Mouse (Mus musculus) hindbrain, embryonic 16.5 days (tissue): ENCODE measurements at regions not wholly inside any gene's neighbourhood (a gene's known extent, or its start where the extent isn't known, plus 50 kb on each side); places are given as distances from the start of the nearest gene placed in this dataset.

Experiments
- ATAC-seq: fragments of 200-750 bp; cut with Nextera tagmentation; 2 replicates; pipeline ENCODE4 v1.8.0; 2017; ENCODE audit warnings: moderate TSS enrichment, moderate library complexity
- H3K27ac ChIP-seq: fragments of 300-500 bp; sonication (generic); 2 replicates; pipeline ENCODE4 v1.5.1; 2014; ENCODE audit warnings: low read depth, mild to moderate bottlenecking, control low read depth, low read length, moderate library complexity
- H3K27me3 ChIP-seq: fragments of 300-500 bp; sonication (generic); replicated peaks from 2 replicates; pipeline ENCODE4 v1.6.1; 2014; ENCODE audit warnings: low read length; ENCODE audit not compliant: control insufficient read depth, insufficient read depth
- H3K36me3 ChIP-seq: fragments of 300-500 bp; sonication (generic); 2 replicates; pipeline ENCODE4 v1.6.1; 2014; ENCODE audit warnings: mild to moderate bottlenecking, low read length, moderate library complexity, mixed read lengths; ENCODE audit not compliant: control insufficient read depth, insufficient read depth
- H3K4me1 ChIP-seq: fragments of 300-500 bp; sonication (generic); 2 replicates; pipeline ENCODE4 v1.6.1; 2014; ENCODE audit warnings: low read depth, low read length; ENCODE audit not compliant: control insufficient read depth, insufficient read depth
- H3K4me2 ChIP-seq: fragments of 300-500 bp; sonication (generic); 2 replicates; pipeline ENCODE4 v1.6.1; 2014; ENCODE audit warnings: mild to moderate bottlenecking, low read length, control low read depth, moderate library complexity
- H3K4me3 ChIP-seq: fragments of 300-500 bp; sonication (generic); 2 replicates; pipeline ENCODE4 v1.5.1; 2014; ENCODE audit warnings: mild to moderate bottlenecking, low read length, control low read depth, moderate library complexity
- H3K9ac ChIP-seq: fragments of 300-500 bp; sonication (generic); 2 replicates; pipeline ENCODE4 v1.6.1; 2014; ENCODE audit warnings: low read depth, mild to moderate bottlenecking, control low read depth, low read length, moderate library complexity
- H3K9me3 ChIP-seq: fragments of 300-500 bp; sonication (generic); 2 replicates; pipeline ENCODE4 v1.6.1; 2014; ENCODE audit warnings: mild to moderate bottlenecking, low read length, moderate library complexity; ENCODE audit not compliant: control insufficient read depth
- WGBS: fragments of 180-500 bp; shearing (Covaris S2); extraction: QIAGEN DNeasy Blood & Tissue Kit; methylation state at CpG from one replicate; pipeline ENCODE4 v1.1.7; 2014; 5-methylcytosine and 5-hydroxymethylcytosine counted together

DNA sequence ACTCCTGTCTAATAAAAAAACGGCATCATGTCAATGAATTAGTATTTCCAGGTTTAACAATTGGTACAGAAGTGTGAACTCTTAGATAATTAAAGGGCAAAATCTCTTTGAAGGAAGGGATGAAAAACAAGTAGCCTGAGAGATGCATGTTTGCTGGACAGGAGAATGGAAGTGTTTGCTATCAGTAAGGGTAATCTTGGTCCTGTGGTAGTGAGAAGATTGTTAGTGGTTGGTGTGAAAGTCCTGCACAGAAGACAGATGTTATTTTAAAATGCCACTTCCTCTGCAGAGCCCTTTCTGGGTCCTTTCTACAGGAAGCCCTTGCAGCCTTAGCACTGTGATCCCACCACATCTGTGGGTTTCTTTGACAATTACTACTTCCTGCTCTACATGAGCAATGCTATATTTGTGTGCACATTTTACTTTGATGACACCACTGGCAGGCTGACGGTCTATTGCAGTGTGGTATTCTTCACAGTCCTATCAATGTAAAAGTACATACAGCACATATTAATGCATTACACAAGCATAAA lies 108.8 kb downstream of the Gm10295 start:
- no peaks in the 10 kb centered on the region for H3K9me3 ChIP-seq
- H3K36me3 ChIP-seq = no peaks in the 10 kb centered on the region
- 79% methylated on average over 2 of the region's 2 CpGs for WGBS
- H3K27ac ChIP-seq = no peak overlapping the region
- no peak overlapping the region for H3K4me2 ChIP-seq
- H3K27me3 ChIP-seq = no peaks in the 10 kb centered on the region
- no peaks in the 10 kb centered on the region for H3K4me1 ChIP-seq
- no peak overlapping the region for H3K4me3 ChIP-seq
- H3K9ac ChIP-seq = no peak overlapping the region
- ATAC-seq = no peak

DNA sequence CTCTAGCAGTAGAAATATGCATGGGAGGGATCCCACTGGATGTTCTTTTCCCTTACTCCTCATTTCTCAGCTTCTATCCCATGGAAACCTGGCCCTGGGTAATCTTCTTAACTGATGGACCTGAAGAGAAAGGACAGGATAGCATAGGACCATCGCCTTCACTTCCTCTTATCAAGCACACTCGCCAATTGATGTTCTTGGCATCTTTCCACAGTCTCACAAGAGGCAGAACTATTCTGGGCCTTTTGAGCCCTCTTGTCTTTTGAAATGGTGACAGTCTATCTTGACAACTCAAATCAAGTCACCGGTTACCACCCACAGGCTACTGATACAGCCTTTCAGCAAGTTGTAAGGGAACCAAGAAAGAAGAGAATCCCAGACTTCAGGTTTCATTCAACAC lies 112.1 kb downstream of the Gm10295 start:
- no peak overlapping the region for H3K27ac ChIP-seq
- no peak overlapping the region for H3K4me2 ChIP-seq
- no peaks in the 10 kb centered on the region for H3K36me3 ChIP-seq
- 66% methylated on average over 3 of the region's 3 CpGs for WGBS
- no peaks in the 10 kb centered on the region for H3K4me1 ChIP-seq
- H3K27me3 ChIP-seq = no peaks in the 10 kb centered on the region
- H3K4me3 ChIP-seq = no peak overlapping the region
- no peak for ATAC-seq
- H3K9ac ChIP-seq = no peak overlapping the region
- H3K9me3 ChIP-seq = no peaks in the 10 kb centered on the region

DNA sequence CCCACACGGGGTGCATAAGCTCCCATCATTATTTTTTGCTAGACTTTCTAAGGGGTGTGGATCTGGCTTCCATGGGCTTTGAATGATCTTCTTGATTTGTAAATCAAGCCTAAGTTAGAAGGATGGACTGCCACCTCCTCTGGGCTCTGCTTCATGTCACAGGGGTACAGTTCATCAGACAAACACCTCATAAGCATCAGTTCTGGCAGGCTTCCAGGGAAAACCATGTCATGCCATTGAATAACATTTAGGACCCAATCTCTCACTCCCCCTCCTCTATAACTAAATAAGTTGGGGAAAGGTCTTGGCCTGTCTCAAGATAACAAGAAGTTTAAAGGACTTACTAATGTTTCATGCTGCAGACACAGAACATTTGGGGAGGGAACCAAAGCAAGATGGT lies 115.0 kb downstream of the Gm10295 start:
- no peak for ATAC-seq
- no peaks in the 10 kb centered on the region for H3K36me3 ChIP-seq
- WGBS = 81% methylated on average over 1 of the region's 1 CpGs

DNA sequence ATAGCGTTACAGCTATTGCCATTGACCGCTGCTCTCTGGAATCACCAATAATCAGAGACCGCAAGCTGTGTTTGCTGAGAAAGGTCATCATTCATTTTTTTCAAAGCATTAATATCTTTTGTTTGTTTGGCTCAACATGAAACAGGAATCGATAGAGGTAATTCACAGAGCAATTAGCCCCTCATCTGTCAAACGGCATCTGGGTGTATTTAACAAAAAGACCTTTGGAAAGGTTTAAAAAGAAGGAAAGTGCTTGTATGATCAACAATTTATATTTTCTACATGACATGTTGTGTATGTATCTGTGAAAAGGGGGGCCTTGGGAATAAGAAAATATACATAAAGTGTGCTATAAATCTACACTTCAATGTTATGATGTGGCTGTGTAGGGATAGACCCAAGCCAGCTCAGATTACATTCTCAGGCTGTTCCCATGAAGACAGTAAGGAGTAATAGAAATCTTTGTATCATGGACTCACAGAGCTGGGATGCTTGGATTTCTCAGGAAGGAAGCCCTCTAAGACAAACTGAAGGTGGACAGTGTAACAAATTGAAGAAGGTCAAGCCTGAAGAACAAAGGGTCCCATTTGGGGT lies 117.0 kb downstream of the Gm10295 start:
- WGBS = 56% methylated on average over 5 of the region's 5 CpGs
- no peak overlapping the region for H3K27ac ChIP-seq
- H3K9me3 ChIP-seq = no peaks in the 10 kb centered on the region
- no peak overlapping the region for H3K9ac ChIP-seq
- H3K27me3 ChIP-seq = no peaks in the 10 kb centered on the region
- no peak overlapping the region for H3K4me2 ChIP-seq
- H3K4me3 ChIP-seq = no peak overlapping the region
- H3K4me1 ChIP-seq = no peaks in the 10 kb centered on the region
- no peak for ATAC-seq
- H3K36me3 ChIP-seq = no peaks in the 10 kb centered on the region

More for the DNA sequence above, 115.0 kb downstream of the Gm10295 start:
- no peak overlapping the region for H3K4me3 ChIP-seq
- H3K4me1 ChIP-seq = no peaks in the 10 kb centered on the region
- H3K27me3 ChIP-seq = no peaks in the 10 kb centered on the region
- no peak overlapping the region for H3K9ac ChIP-seq
- H3K4me2 ChIP-seq = no peak overlapping the region
- no peak overlapping the region for H3K27ac ChIP-seq
- no peaks in the 10 kb centered on the region for H3K9me3 ChIP-seq

DNA sequence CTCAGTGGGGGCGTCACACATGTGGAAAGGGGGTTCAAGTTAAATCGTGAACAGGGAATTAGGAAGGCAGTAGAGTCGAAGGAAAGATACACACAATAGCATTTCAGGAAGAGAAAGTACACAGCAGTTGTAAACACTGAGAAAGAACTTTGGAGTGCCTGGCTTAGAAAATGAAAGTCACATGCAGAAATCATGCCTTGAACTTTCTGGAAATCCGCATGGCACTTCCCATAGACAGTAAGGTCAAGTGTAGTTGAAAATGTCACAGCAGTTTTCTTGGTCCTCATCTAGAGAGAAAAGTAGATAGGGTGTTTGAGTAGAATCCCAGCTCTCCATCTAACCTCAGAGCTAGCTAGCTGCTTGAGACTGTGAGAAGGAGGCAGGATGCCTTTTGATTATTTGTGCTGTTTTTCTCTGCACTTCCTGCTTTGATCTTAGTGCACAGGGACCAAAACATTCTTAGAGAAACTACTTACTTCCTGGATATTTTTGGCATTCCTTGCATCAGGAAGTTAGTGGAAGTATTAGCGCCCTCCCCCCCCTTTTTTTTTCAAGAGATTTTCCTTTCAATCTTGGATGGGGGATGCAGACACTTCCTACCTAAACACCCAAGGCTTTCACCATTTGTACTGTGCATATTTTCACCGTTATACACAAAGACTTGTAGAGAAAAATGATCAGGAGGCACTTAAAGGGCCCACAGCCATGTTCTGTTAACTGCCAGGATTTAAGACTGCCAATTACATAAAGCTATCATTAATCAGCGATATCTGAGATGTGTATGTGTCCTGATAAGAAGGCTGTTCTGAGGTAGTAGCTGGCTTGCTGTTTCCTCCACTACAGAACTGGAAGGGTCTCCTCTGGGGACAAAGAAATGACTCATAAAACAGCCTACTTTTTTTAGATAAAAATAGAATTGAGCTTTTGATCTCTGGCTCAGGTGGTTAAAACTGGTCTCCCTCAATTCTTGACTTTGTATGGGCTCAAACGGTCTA lies 118.2 kb downstream of the Gm10295 start:
- H3K4me2 ChIP-seq = no peak overlapping the region
- 81% methylated on average over 8 of the region's 8 CpGs for WGBS
- ATAC-seq = no peak

DNA sequence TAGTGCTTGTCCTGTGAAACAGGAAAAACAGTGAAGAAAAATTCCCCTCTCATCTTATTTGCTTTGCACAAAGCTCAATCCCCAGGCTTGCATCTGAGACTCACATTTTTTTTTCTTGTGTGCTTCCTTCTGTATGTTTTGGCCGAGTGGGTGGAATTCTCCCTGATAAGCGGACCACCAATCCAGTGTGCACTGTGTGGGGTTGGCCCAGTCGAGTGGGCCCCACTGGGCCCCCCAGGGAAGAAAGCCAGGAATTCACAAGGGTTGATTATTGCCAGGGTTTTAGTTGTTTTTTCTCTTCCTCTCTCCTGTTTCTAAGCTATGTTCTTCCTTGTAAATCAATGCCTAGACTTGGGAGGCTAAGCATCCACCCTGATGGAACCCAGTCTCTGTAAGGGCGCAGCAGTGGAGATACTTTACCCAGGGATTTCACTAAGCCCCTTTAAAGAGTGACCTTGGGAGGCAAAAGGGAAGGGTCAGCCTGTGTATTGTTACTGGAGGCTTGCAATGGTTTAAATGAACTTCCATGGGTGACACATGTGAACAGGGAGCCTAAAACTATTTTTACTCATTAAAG lies 120.3 kb downstream of the Gm10295 start:
- Histone ChIP-seq H3K27ac (no peak overlapping the region), H3K9ac (no peak overlapping the region), H3K27me3 (no peaks in the 10 kb centered on the region), H3K4me3 (no peak overlapping the region), H3K9me3 (no peaks in the 10 kb centered on the region), H3K4me1 (no peaks in the 10 kb centered on the region), H3K4me2 (no peak overlapping the region), H3K36me3 (no peaks in the 10 kb centered on the region)
- WGBS = 78% methylated on average over 4 of the region's 4 CpGs
- ATAC-seq = no peak

More for the DNA sequence above, 118.2 kb downstream of the Gm10295 start:
- no peaks in the 10 kb centered on the region for H3K9me3 ChIP-seq
- H3K27ac ChIP-seq = no peak overlapping the region
- H3K36me3 ChIP-seq = no peaks in the 10 kb centered on the region
- no peaks in the 10 kb centered on the region for H3K27me3 ChIP-seq
- no peak overlapping the region for H3K9ac ChIP-seq
- H3K4me3 ChIP-seq = no peak overlapping the region
- H3K4me1 ChIP-seq = no peaks in the 10 kb centered on the region

DNA sequence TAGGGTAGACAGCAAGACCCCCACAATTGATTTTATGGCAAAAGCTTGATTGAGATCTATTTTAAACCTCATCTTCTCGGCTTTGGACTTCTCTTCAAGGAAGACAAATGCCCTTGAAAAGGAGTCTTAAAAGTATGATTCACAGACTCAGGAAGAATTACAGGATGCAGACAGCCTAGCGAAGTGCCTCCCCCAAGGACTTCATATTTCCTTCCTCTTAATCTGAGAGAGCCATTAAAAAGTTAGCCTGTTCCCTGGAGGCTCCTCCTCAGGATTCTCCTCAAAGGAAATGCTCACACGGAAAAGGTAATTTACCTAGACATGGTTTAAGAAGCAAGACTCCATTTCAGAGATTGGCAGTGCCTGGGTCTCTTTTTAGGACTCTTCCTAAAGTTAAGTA lies 122.1 kb downstream of the Gm10295 start:
- no peak for ATAC-seq
- WGBS = 77% methylated on average over 3 of the region's 3 CpGs
- no peaks in the 10 kb centered on the region for H3K36me3 ChIP-seq

DNA sequence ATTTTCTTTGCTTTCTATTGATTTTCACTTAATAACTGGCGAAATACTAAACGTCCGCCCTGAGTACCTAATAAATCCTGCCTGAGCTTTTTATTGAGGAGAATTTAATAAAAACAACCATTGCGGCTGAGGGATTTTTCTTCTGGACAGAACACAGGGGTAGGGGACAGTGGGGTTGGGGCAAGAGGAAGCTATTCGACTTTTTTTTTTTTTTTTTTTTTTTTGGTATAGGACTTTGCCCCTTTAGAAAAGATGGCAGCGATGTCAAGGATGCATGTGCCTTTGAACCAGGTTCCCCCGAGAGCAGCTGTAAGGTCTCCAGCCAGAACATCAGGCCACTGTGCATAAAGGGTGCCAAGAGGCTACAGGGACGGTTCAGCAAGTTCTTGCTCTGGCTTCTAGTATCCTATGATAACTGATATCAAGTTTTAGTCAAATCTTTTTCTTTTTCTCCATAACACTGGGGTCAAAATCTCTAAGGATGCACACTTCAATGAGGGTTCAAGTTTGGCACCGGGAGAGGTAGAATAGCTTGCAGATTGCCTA lies 126.9 kb downstream of the Gm10295 start:
- Histone ChIP-seq H3K4me3 (no peak overlapping the region), H3K27me3 (no peaks in the 10 kb centered on the region), H3K9ac (no peak overlapping the region), H3K27ac (no peak overlapping the region), H3K4me1 (no peaks in the 10 kb centered on the region), H3K9me3 (no peaks in the 10 kb centered on the region), H3K36me3 (no peaks in the 10 kb centered on the region), H3K4me2 (no peak overlapping the region)
- WGBS = 86% methylated on average over 9 of the region's 9 CpGs
- no peak for ATAC-seq

More for the DNA sequence above, 122.1 kb downstream of the Gm10295 start:
- H3K4me2 ChIP-seq = no peak overlapping the region
- no peak overlapping the region for H3K4me3 ChIP-seq
- H3K9ac ChIP-seq = no peak overlapping the region
- no peaks in the 10 kb centered on the region for H3K9me3 ChIP-seq
- H3K27me3 ChIP-seq = no peaks in the 10 kb centered on the region
- H3K27ac ChIP-seq = no peak overlapping the region
- H3K4me1 ChIP-seq = no peaks in the 10 kb centered on the region
